Mouse (Mus musculus) CH12.LX (cell line): ENCODE results near the gene Hap1. TPM values are rescaled to one million over a fixed set of nuclear protein-coding genes. Genes with fewer than 3 reads are reported as not detected.

ENCODE experiments used
- DNase-seq: peaks from one replicate; pipeline ENCODE4 v3.0.0-alpha.2; 2013; ENCODE audit errors: extremely low read depth
- H3K27ac ChIP-seq: 2 replicates; pipeline ENCODE4 v1.5.1; 2012; ENCODE audit warnings: low read depth, mild to moderate bottlenecking, control low read depth, moderate library complexity; ENCODE audit not compliant: insufficient read depth
- H3K27me3 ChIP-seq: replicated peaks from 2 replicates; pipeline ENCODE3; 2012; ENCODE audit warnings: inconsistent platforms
- H3K36me3 ChIP-seq, 2 experiments: replicated peaks in 1 of 2; 2 replicates each; pipeline versions ENCODE3 to v1.6.1; 2012; ENCODE audit warnings: inconsistent platforms in 1 of 2, low read length in 1 of 2, mild to moderate bottlenecking in 1 of 2, mixed read lengths in 1 of 2, moderate library complexity in 1 of 2; ENCODE audit not compliant: control insufficient read depth in 1 of 2, insufficient read depth in 1 of 2
- H3K4me1 ChIP-seq, 2 experiments: 2 replicates each; pipeline ENCODE4 v1.6.1; 2012; ENCODE audit warnings: inconsistent platforms in 1 of 2, moderate library complexity in 1 of 2; ENCODE audit not compliant: insufficient read depth in 2 of 2, control insufficient read depth in 1 of 2
- H3K4me2 ChIP-seq: 2 replicates; pipeline ENCODE4 v1.6.1; 2012; ENCODE audit warnings: low read depth, mild to moderate bottlenecking, control low read depth; ENCODE audit not compliant: poor library complexity, insufficient read depth, severe bottlenecking
- H3K4me3 ChIP-seq, 3 experiments: fragments of 150-350 bp in 1 of 3; sonication (generic) in 1 of 3; replicated peaks in 1 of 3; 2 replicates each; pipeline versions ENCODE3 to v1.5.1; 2011 to 2012; ENCODE audit warnings: low read depth in 2 of 3, low read length in 2 of 3, mild to moderate bottlenecking in 2 of 3, moderate library complexity in 2 of 3, control low read depth in 1 of 3, improper control_type of control experiment in 1 of 3, inconsistent platforms in 1 of 3, mixed read lengths in 1 of 3; ENCODE audit not compliant: poor library complexity in 1 of 3
- H3K79me2 ChIP-seq: replicated peaks from 2 replicates; pipeline ENCODE4 v1.6.1; 2012; ENCODE audit warnings: mild to moderate bottlenecking, moderate library complexity; ENCODE audit not compliant: control insufficient read depth, poor library complexity, insufficient read depth, severe bottlenecking; ENCODE audit errors: extremely low read depth
- H3K9ac ChIP-seq: 2 replicates; pipeline ENCODE4 v1.6.1; 2012; ENCODE audit warnings: low read depth, mild to moderate bottlenecking, control low read depth, moderate library complexity; ENCODE audit not compliant: insufficient read depth
- H3K9me3 ChIP-seq: replicated peaks from 2 replicates; pipeline ENCODE3; 2012; ENCODE audit warnings: low read length, inconsistent platforms, mixed read lengths
- BHLHE40 ChIP-seq: IDR thresholded peaks from 2 replicates; pipeline ENCODE4 v1.6.1; 2011; ENCODE audit warnings: mild to moderate bottlenecking, low read depth, low read length, improper control_type of control experiment
- CHD1 ChIP-seq: IDR thresholded peaks from 2 replicates; pipeline ENCODE4 v1.6.1; 2012; ENCODE audit warnings: low read depth, low read length, improper control_type of control experiment, inconsistent platforms
- MAX ChIP-seq: IDR thresholded peaks from 2 replicates; pipeline ENCODE4 v1.6.1; 2011; ENCODE audit warnings: low read length, improper control_type of control experiment
- NELFE ChIP-seq: IDR thresholded peaks from 2 replicates; pipeline ENCODE4 v1.6.1; 2011; ENCODE audit warnings: low read depth, low read length, improper control_type of control experiment
- NRF1 ChIP-seq: IDR thresholded peaks from 2 replicates; pipeline ENCODE4 v1.6.1; 2014; ENCODE audit warnings: low read depth, mild to moderate bottlenecking, inconsistent platforms, low read length, improper control_type of control experiment, moderate library complexity
- POLR2A ChIP-seq: IDR thresholded peaks from 2 replicates; pipeline ENCODE4 v1.6.1; 2011; ENCODE audit warnings: low read depth, mild to moderate bottlenecking, improper control_type of control experiment, low read length
- POLR2AphosphoS2 ChIP-seq: IDR thresholded peaks from 2 replicates; pipeline ENCODE4 v1.6.1; 2011; ENCODE audit warnings: low read depth, low read length, improper control_type of control experiment
- SIN3A ChIP-seq: IDR thresholded peaks from 2 replicates; pipeline ENCODE4 v1.6.1; 2012; ENCODE audit warnings: low read length, improper control_type of control experiment, inconsistent platforms
- SMC3 ChIP-seq: IDR thresholded peaks from 2 replicates; pipeline ENCODE4 v1.6.1; 2011; ENCODE audit warnings: low read depth, low read length, improper control_type of control experiment
- TBP ChIP-seq: conservative IDR thresholded peaks from 2 replicates; pipeline ENCODE4 v1.6.1; 2011; ENCODE audit warnings: low read depth, low read length, improper control_type of control experiment
- ZNF384 ChIP-seq: IDR thresholded peaks from 2 replicates; pipeline ENCODE4 v1.6.1; 2012; ENCODE audit warnings: low read depth, low read length, improper control_type of control experiment, inconsistent platforms
- dilution Hi-C: fragments of 300-500 bp; cut with MboI; formaldehyde crosslinking; loops from 2 replicates; pipeline ENCODE4 v1.14.3; 2020; ENCODE audit warnings: low sequenced_read_pairs; ENCODE audit not compliant: extremely low pct_unique_long_range_greater_than_20kb, extremely low pct_ligation_motif_present
- in situ Hi-C: fragments of 300-500 bp; cut with MboI; formaldehyde crosslinking; loops from 3 replicates; pipeline ENCODE4 v1.14.3; 2019; ENCODE audit warnings: low sequenced_read_pairs, low pct_ligation_motif_present, low pct_unique_long_range_greater_than_20kb, mixed read lengths
- polyA plus RNA-seq: library from polyadenylated mRNA; unstranded; fragments of >175 nt; gene quantifications from 2 replicates; pipeline ENCODE4 v1.2.1, GENCODE M21; 2012; ENCODE audit warnings: low read depth; ENCODE audit not compliant: insufficient read length
- total RNA-seq, 2 experiments: library from RNA; depleted of rRNA; stranded (reverse); fragments of 300-350 nt in 1 of 2; fragments of >200 nt in 1 of 2; gene quantifications; 2 replicates each; pipeline ENCODE4 v1.2.3; 2012 to 2014

Hap1 gene
- total RNA-seq (2012; rRNA removed) (0.21 and 0.34 TPM in 2 replicates), total RNA-seq (2014; rRNA removed) (not detected in 2 replicates), polyA plus RNA-seq (0.22 TPM in 1 of 2 replicates, not detected in the other)

DNA sequence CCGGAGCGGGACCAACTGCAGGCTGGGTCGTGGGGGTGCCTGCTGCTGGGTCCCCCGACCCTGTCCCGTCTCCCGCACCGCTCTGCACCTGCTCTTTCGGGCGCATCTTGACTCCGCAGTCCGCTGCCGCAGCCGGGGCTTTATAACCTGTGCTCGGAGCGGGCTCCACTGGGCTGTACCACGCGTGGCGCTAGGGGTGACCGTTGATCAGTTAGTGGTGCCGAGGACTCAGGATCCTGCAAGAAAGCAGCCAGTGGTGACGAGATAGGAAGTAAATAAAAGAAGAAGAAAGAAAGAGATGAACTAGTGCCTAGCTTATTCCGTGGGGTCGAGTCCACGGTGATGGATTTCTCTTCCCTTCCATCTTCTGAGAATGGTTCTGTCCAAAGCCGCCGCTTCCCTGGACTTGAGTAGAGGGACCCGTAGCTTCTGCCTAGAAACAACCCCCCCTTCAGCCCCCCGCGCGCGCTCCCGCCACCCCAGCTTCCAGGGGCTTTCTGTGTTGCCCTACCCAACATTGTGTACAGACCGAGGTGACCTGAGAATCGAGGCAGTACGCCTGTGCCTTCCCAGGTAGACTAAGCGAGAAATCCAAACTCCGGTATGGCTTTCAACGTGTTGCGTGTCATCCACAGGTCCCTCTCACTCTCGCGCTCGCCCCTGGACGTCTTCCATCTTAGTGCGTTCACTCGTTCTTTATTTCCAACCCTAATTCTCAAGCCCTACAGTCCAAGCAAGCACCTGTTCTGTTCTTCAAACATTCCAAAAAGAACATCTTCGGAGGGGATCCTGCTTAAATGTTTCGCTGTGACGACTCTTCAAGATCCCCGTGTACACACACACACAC, at the start of gene Hap1:
Gene Hap1 (minus strand): TSS at position 157 of the 847 bp plus-strand sequence.
- Histone ChIP-seq H3K4me3 (peak within 1 kb of the TSS; percentile 45 to 66 (median 47)), H3K9ac (peak within 1 kb of the TSS; percentile 22; the same call in 1 of the 2 replicates), H3K27me3 (peaks cover 93% of the 10 kb centered on the region), H3K4me1 (peaks cover 8 to 18% of the 10 kb centered on the region in 2 experiments), H3K4me2 (peak within 1 kb of the TSS; percentile 86), H3K79me2 (no peaks in the 10 kb centered on the region), H3K9me3 (peaks cover 3% of the 10 kb centered on the region), H3K36me3 (no peaks in the 10 kb centered on the region), H3K27ac (no peak within 1 kb of the TSS)
- dilution Hi-C loops (no loop called here), in situ Hi-C loops (no loop called here)
- DNase-seq: no peak
- peak; percentile 37; the same call in 1 of the 2 replicates for TF ChIP-seq POLR2A
- TF ChIP-seq NELFE: no peak
- TF ChIP-seq CHD1: peak; percentile 99
- 0 out of 2 replicates have a peak, but pooled peaks have one; percentile 1 for TF ChIP-seq NRF1

GRCm38 (mm10) chr11:100404456-100405074, 48.6 kb upstream of the Hap1 start:
- Histone ChIP-seq H3K9me3 (no peaks in the 10 kb centered on the region), H3K4me2 (no peak overlapping the region), H3K27ac (no peak overlapping the region), H3K27me3 (peaks cover 68% of the 10 kb centered on the region), H3K9ac (no peak overlapping the region), H3K79me2 (no peaks in the 10 kb centered on the region), H3K36me3 (no peaks in the 10 kb centered on the region), H3K4me3 (no peak overlapping the region), H3K4me1 (peaks cover 0 to 15% of the 10 kb centered on the region in 2 experiments; a peak in 2 of 4 replicates)
- in situ Hi-C loops: loop anchor here (5.0 kb wide), 1 partner anchor 42 kb away; no protein-coding TSS in a partner anchor
- dilution Hi-C loops: no loop called here
- no peak for TF ChIP-seq SIN3A
- TF ChIP-seq SMC3: no peak
- no peak for TF ChIP-seq ZNF384
- TF ChIP-seq BHLHE40: no peak
- no peak for TF ChIP-seq MAX
- no peak for TF ChIP-seq TBP
- no peak for TF ChIP-seq POLR2AphosphoS2
- no peak for DNase-seq
